ENCODE assay signal across 23 mouse cellular contexts in the genomic region with DNA sequence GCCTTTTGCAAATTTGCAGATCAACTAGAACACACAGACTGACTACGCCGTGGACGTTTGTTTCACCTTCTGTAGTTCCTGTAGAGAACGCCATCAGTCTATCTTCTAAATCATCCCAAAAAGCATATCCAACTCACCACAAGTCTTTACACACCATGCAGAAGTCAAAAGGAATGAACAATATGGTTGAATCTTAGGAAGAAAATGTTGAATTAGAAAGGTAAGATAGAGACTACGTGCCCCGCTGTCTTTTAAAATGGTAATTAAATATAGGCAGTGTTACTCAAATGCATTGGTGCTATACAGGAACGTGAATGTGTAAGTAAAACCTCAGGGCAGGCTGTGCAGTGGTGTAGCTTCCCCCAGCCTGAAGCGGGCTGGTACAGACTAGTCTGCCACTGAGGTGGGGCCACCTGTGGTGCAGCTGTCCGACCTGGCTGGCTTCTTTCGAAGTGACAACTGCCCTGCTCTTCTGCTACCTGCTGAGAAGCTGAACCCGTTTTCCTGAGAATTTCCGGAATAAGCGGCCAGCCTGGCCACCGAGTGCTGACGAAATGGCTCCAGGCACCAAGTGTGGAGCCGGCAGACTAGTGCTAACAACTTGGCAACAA. TPM values are rescaled to one million over a fixed set of nuclear protein-coding genes. Genes with fewer than 3 reads are reported as not detected.
DNase-seq lines count a peak whose midpoint lies in the region; TF ChIP-seq lines count a peak whose summit lies in the region.
"Had no signal": no experiment of that assay in that cellular context is flagged by ENCODE, and none has a peak within 500 bp of the region (broad histone marks: within the 10 kb centered on the region; RNA-seq: fewer than 3 reads in every experiment).

No protein-coding gene starts in this region.

- H3K27ac ChIP-seq in testis, adult 2 months (ENCODE audit: control insufficient read depth, insufficient read depth, low read depth, low read length), result no peak overlapping the region
- H3K27ac ChIP-seq: embryonic facial prominence, embryonic 13.5 days; forebrain, embryonic 13.5 days; gastrocnemius, adult 2 months; heart, embryonic 10.5 days; hindbrain, embryonic 12.5 days; hindbrain, postnatal 0 days; intestine, embryonic 15.5 days had no signal

- DNase-seq in cerebellum, adult 9-11 months, result peak; percentile 11
- DNase-seq in cerebellum, postnatal 4 days (ENCODE audit: low spot score in 2 of 2), result no peak
- no peak for DNase-seq in testis, postnatal 14 days (ENCODE audit: low spot score)
- DNase-seq in ES-CJ7 (ENCODE audit: low read depth, low spot score) (peak; percentile 71), R1 (ENCODE audit: low read depth, low spot score) (peak; percentile 32)
- no peak for DNase-seq in adrenal gland, postnatal 10 days
- no peak for DNase-seq in left cerebral cortex, postnatal 4 days
- DNase-seq: adrenal gland, adult 8-10 months; cerebellum, adult 11 months; cerebellum, adult 8-10 months; cerebellum, postnatal 25 days; gastrocnemius, adult 2 months; gastrocnemius, postnatal 25 days; heart, postnatal 10 days; heart, postnatal 4 days had no signal

- no peaks in the 10 kb centered on the region; the same call in 1 of the 2 replicates for H3K36me3 ChIP-seq in testis, adult 2 months (ENCODE audit: control insufficient read depth, insufficient read depth, low read length)
- H3K36me3 ChIP-seq: embryonic facial prominence, embryonic 13.5 days; heart, embryonic 10.5 days; hindbrain, embryonic 12.5 days; intestine, embryonic 15.5 days had no signal

- H3K4me3 ChIP-seq in testis, adult 2 months (ENCODE audit: control insufficient read depth, low read depth, low read length), result peak overlapping the region; percentile 29; the same call in 1 of the 2 replicates
- H3K4me3 ChIP-seq: embryonic facial prominence, embryonic 13.5 days; forebrain, embryonic 13.5 days; gastrocnemius, adult 2 months; heart, embryonic 10.5 days; hindbrain, embryonic 12.5 days; intestine, embryonic 15.5 days had no signal

- no peak for TF ChIP-seq POLR2A in testis, adult 2 months (IDR thresholded peaks at IDR 0.05; ENCODE audit: control insufficient read depth, low read depth, low read length)

- H3K27me3 ChIP-seq in testis, adult 2 months (ENCODE audit: control insufficient read depth, insufficient read depth, low read length), result no peaks in the 10 kb centered on the region
- H3K27me3 ChIP-seq: embryonic facial prominence, embryonic 13.5 days; forebrain, embryonic 13.5 days; hindbrain, embryonic 12.5 days; intestine, embryonic 15.5 days; Patski had no signal

- TF ChIP-seq CTCF in testis, adult 2 months (IDR thresholded peaks at IDR 0.05; ENCODE audit: control insufficient read depth, insufficient read depth, insufficient replicate concordance, low read depth, low read length), result no peak

- peaks cover 5% of the 10 kb centered on the region for H3K4me1 ChIP-seq in testis, adult 2 months (ENCODE audit: control insufficient read depth, insufficient read depth, low read length)

- intact Hi-C loops in left cerebral cortex, postnatal 4 days (cut with DNase I), result loop anchor here (10.0 kb wide), 1 partner anchor 130 kb away; a partner anchor contains a TSS

RNA-seq across cellular contexts. Expression of a gene that starts 2.0 kb away (rescaled TPM):
- 1.8 and 1.9 TPM in 2 replicates for polyA plus RNA-seq in testis, adult 2 months (2012; rRNA removed)
- total RNA-seq in adrenal gland, postnatal 10 days (2021), result 1 to 10 TPM; 5.0 to 5.8 TPM
- total RNA-seq in left cerebral cortex, postnatal 4 days (2021), result 10 to 100 TPM; 16.8 to 20.0 TPM

RNA-seq across cellular contexts. Expression of a gene that starts 8.4 kb away (rescaled TPM):
- polyA plus RNA-seq in testis, adult 2 months (2012; rRNA removed), result 7.0 and 8.1 TPM in 2 replicates
- total RNA-seq in adrenal gland, postnatal 10 days (2021), result 10 to 100 TPM; 14.2 to 19.7 TPM
- 10 to 100 TPM; 13.0 to 13.6 TPM for total RNA-seq in left cerebral cortex, postnatal 4 days (2021)

Comparison
In these comparisons a context has a peak if more than half of its experiments do, and no peak if none do; other contexts are left out.
1. DNase-seq: peak in cerebellum, adult 9-11 months (single experiment), ES-CJ7 (single experiment) and R1 (single experiment); none in cerebellum, postnatal 4 days (0 of 2), testis, postnatal 14 days (single experiment), adrenal gland, postnatal 10 days (single experiment) and left cerebral cortex, postnatal 4 days (single experiment).